Mouse (Mus musculus): ENCODE data around the gene Ms4a18. TPM values are rescaled to one million over a fixed set of nuclear protein-coding genes. Genes with fewer than 3 reads are reported as not detected.
A peak's percentile ranks its signal among the peaks of the same experiment; 100 is the strongest.
"Not testable (repeated sequence)": the region's sequence is repeated elsewhere in the genome, so short reads cannot be mapped to it uniquely, and the experiment has no call there.

Ms4a18 gene
- total RNA-seq (2022): not detected

DNA sequence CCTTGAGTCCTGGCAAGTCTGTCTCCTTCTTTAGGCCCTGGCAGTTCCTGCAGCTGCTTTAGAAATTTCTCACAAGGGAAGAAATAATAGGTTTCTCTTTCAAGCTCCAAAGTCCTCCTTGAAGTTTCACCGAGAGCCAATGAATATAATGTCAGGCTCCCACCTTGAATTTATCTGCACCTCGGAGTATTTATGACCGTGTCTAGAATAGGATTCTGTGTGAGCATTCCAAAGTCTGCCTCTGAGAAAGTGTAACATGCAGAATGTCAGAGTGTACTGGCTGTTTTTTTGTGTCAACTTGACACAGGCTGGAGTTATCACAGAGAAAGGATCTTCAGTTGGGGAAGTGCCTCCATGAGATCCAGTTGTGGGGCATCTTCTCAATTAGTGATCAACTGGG is at the start of gene Ms4a18:
TSS of gene Ms4a18 (minus strand) at position 141 of the 400 bp plus-strand sequence.
- DNase-seq (ENCODE audit: low spot score in 2 of 2): no peak

DNA sequence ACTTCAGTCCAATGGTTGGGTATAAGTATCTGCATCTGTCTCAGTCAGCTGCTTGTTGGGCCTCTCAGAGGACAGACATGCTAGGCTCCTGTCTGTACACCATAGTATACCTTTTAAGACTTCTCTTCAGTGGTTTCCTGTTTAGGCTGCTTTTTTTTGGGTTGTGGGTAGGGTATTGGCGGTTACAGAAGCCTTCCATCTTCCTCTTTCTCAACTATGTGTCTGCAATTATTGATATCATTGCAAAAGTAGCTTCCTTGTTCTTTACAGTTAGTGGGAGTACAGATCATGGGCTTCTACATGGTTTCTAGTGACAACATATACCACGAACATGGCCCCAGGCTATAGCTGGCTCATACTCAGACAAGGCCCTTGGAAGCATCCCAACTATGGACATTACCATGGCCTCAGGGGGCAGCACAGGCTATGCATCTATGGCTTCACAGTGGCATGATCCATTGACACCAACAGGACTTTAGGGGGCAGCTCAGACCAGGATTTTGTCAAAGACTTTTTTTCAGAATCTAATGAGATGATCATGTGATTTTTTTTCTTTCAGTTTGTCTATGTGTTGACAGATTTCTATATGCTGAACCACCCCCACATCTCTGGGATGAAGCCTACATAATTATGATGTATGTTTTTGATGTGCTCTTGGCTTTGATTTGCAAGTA is 47.5 kb upstream of the Ms4a18 start:
- no peak for DNase-seq (ENCODE audit: low spot score in 2 of 2)

DNA sequence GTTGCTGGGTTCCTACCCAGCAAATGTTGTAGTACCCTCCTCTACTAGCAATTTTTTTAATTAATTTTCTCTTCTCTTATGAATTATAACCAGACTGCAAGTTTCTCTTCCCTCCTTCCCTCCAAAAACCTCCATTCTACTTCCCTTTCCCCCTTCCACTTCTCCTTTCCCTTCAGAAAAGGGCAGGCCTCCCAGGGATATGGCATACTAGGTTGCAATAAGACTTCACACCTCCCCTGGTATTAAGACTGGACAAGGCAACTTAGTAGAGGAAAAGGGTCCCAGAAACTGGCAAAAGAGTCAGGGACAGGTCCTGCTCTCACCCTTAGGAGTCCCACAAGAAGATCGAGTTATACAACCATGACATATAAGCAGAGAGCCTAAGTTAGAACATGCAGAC is 43.1 kb upstream of the Ms4a18 start:
- no peak for DNase-seq (ENCODE audit: low spot score in 2 of 2)

DNA sequence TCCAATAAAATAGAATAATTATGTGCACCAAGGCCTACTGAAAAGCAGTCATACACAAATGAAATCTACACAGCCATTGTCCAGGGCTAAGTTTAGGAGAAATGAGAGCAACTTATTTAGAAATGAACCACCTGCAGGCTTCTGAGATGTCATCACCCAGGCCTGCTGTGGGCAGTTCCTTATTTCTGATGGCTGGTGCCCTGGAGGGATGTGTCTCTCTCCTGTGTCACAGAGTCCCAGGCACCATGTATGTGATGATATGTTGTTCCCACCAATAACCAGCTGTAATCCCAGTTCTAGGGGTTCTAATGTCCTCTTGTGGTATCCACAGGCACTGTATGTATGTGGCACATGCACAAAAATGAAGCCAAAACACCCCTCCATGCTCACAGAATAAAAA is 42.1 kb upstream of the Ms4a18 start:
- no peak for DNase-seq (ENCODE audit: low spot score in 2 of 2)

DNA sequence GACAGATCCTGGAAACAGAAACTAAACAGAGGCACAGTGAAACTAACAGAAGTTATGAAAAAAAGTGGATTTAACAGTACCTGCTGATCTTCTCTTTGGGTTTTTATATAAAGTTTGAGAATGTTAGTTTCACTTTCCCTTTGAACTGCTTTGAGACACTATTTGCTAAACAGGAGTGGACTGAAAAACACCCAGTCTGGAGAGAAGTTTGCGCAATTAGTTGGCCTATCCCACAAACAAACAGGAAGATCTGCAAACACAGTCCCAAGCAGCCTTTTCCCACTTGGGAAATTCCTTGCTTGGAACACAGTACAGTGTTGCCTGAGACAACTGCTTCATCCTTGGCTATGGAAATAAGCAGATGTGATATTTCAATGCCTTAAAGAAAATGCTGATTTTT is 37.9 kb upstream of the Ms4a18 start:
- not testable (repeated sequence) for DNase-seq (ENCODE audit: low spot score in 2 of 2)

DNA sequence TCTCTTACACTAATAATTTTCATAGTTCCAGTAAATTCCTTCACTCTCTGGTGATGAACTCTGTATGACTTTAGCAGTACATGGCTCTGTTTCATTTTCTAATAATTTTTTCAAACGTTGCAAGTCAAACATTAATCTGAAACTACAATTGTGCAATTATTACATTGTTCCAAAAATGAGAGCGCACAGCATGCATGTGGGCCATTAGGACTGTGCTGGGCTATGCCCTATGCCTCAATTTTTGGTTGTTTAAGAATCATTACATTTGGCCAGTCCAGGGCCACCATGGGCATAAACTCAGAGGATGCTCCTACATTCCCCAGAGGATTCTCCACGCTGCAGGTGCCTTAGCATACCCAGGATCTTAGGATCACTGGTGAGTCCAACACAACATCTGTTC is 35.4 kb upstream of the Ms4a18 start:
- DNase-seq (ENCODE audit: low spot score in 2 of 2): no peak

DNA sequence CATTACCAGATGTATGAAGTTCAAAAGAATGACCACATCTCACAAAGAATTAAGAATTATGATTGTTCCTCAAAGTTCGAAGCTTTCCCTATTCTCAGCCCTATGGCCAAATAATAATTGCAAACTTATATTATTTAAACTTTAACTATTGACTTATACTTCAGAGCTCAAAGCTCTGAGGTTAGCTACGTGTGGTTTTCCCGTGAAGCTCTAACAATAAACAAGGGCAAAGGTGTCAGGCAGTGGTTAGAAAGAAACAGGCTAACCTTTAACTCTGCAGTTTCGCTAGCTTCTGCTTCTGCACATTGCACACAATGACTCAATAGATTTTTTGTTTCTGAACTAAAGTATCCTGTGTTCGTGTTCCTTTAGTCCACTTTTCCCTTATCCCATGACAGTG is 35.0 kb upstream of the Ms4a18 start:
- DNase-seq (ENCODE audit: low spot score in 2 of 2): no peak

DNA sequence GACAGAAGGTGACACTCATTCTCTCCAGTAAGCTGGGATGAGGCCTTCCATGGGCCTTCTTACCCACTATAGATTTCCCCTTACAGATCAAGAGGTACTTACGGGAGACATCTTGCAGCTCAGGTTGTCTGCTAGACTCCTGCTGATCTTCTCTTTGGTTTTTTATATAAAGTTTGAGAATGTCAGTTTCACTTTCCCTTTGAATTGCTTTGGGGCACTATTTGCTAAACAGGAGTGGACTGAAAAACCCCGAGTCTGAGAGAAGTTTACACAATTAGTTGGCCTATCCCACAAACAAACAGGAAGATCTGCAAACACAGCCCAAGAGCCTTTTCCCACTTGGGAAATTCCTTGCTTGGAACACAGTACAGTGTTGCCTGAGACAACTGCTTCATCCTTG is 32.5 kb upstream of the Ms4a18 start:
- DNase-seq (ENCODE audit: low spot score in 2 of 2): no peak

DNA sequence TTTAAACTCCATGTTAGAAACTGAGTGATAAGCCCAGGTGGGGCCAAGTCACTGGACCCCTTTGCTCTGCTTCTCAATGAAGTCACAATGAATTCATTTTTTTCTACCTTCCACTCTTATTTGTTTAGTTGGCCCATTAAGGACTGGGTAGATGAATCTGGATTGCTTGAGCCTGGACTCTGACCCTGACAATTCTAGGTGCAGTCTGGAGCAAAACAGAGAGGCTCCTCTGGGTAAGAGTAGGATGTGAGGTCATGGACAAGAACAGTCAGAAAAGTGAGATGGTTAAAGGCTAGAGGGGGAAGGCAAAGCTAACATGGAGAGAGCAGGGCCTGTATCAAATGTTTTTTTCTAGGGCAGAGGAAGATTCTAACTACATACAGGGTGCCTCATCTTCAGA is 31.6 kb upstream of the Ms4a18 start:
- DNase-seq (ENCODE audit: low spot score in 2 of 2): no peak

DNA sequence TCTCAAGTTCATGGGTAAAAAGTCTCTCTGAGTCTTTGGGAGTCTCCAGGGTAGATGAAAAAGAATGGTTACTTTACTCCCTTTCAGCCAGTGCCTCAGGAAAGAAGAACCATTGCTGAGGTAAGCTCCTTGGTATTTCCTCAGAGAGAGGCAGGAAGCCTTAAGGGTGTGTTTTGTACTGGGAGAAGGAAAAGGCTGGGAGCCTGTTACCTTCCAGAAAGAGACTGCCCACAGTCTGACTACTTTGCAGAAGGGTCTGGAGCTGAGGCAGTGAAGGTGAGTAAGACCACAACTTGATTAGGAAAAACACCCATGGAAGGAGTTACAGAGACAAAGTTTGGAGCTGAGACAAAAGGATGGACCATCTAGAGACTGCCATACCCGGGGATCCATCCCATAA is 30.7 kb upstream of the Ms4a18 start:
- DNase-seq (ENCODE audit: low spot score in 2 of 2): no peak

DNA sequence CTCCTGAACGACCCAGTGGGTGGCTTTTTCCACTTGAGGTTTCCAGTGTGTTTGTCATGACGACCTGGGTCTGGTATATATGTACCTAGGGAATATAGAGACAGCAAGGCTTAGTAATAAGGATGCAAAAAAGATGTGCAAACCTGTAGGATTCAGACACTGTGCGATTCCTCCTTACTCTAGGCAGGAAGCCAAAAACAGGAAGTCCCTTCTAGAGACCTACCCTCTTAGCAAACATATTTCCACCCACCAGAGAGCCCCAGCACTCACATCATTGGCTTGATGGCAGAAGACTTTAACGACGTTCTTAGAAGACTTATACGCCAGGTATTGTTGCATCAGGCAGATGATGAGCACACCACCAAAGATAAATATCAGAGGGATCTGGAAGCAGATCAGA is 30.2 kb upstream of the Ms4a18 start:
- DNase-seq (ENCODE audit: low spot score in 2 of 2): no peak

DNA sequence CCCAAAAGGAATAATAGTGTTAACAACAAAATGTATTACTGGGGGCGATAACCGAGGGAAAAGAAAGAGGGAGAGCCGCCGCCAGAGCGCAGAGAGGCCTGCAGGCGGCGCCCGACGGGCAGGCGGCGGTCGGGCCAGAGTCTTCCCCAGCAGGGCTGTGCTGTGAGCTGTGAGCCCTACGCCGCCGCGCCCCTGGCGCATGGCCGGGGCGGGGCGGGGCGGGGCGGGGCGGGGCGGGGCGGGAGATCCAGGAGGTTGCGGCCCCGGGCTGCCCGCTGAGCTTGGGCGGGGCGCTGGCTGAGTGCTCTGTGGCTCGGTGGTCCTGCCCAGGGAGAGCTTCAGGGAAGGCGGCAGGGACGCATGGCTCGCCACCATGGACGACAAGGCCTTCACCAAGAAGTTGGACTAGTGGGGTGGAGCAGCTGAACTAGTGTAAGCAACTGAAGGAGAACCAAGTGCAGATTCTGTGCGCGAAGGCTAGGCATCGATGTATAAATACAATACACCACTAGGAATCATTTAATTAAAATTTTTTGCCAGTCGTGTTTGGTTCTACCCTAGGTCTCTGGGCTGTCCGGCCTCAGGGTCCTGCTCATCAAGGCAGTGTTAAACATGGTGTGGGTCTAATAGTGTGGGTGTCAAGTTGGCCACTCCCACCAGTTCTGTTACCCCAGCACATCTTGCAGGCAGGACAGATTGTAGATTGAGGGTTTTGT is 27.3 kb upstream of the Ms4a18 start:
- peak in 1 of 2 experiments; percentile 7 for DNase-seq (ENCODE audit: low spot score in 2 of 2)

DNA sequence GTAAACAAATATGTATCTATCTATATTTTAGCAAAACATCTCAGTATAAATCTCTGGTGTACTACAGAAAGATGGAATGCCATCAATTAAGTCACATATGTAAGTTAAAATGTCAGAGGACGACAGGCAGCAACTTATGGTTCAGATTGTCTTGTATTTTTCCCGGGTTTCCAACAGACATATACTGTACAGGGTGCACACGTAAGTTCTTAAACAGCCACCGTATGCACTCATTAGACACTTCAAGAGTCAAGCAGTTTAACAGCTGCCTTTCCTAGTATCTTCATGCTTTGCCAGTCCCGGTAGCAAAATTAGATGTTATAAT is 26.8 kb upstream of the Ms4a18 start:
- DNase-seq (ENCODE audit: low spot score in 2 of 2): no peak

DNA sequence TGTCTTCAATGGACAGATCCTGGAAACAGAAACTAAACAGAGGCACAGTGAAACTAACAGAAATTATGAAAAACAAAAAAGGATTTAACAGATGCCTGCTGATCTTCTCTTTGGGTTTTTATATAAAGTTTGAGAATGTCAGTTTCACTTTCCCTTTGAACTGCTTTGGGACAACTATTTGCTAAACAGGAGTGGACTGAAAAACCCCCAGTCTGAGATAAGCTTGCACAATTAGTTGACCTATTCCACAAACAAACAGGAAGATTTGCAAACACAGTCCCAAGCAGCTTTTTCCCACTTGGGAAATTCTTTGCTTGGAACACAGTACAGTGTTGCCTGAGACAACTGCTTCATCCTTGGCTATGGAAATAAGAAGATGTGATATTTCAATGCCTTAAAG is 19.7 kb upstream of the Ms4a18 start:
- no peak for DNase-seq (ENCODE audit: low spot score in 2 of 2)

DNA sequence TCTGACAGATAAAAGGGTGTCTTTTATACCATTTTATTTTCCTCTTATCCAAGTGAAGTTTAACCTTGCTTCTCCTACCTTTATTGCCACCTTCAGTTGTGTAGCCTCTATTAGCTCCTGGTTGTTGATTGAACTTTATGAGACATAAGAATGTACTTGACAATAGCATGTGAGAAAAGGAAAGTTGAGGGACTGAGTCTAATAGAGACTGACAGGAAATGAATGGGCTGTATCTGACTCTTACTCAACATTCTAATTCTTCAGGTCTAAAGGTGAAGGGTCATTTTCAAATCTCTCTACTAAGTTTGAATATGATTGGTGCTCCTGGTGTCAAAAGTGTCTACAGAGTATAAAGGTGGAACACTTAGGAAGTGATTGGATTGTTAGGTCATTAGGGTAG is 4.6 kb upstream of the Ms4a18 start:
- no peak for DNase-seq (ENCODE audit: low spot score in 2 of 2)

DNA sequence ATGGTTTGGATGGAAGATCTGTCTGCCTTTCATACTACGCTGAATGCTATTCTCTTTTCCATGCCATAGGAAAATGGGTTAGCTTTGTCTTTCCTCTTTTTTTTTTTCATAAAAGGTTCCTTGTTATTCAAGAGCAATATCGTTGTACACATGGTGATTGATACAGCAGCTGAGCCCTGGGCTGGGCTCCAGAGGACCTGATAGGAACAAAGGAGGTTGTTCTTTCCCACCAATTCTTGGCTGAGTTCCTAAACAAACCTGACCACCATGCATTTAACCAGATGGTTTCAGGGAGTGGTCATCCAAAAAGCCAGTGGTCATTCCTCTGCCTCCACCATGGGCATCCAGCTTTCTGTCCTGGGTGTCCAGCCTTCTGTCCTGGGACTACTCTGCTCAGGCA is 580 bp downstream of the Ms4a18 start:
- DNase-seq (ENCODE audit: low spot score in 2 of 2): no peak

DNA sequence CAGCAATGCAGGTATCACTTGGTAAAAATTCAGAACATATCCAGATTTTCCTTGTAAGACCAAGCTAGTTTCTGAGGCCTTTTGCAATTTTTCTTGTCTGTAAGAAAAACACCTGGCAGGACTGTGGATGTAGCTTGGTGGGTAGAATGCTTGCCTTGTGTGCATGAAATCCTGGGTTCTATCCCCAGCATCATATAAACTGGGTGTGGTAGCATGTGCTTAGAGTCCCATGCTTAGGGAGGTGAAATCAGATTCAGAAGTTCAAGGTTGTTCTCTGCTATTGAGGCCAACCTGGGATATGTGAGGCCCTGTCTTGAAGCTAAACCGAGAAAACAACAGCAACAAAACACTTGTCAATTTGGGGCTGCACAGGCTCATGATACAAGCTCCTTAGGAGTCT is 1.8 kb downstream of the Ms4a18 start:
- DNase-seq (ENCODE audit: low spot score in 2 of 2): no peak

DNA sequence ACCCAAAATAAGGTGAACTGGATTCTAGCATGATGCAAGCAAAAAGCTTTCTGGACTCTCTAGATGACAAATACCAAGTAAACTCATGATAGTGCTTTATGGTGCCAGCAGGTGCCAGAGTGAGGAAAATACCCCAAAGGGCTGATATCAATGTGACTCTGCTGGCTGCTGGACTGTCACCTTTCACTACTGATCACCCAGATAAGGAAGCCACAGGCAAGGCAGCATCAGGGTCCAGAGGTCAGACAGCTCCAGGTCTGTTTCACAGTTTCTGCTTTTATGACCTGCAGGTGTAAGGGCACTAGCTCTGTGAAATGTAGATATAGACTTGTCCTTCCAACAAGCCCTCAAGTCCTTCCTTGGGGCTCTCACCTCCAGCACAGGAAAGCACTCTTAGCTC is 2.4 kb downstream of the Ms4a18 start:
- no peak for DNase-seq (ENCODE audit: low spot score in 2 of 2)

DNA sequence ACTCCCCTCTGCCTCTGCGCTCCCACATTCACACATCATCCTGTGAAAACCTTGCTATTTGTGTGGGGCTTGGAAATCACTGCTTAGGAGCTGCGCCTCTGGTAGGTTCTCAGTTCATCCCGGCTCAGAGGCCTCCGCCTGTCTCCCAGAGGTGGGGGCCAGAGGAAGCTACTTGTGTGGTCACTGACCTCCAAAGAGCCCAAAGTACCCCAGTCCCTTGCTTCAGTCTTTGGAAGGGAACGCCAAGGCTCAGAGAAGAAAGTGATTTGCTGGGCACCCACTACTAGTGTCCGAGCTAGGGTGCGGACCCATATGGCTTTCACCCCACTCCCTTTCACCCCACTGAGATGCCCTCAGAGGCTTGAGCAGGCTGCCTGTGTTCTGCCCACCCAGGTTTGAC is 24.7 kb downstream of the Ms4a18 start, which contains the start of gene Ms4a15:
TSS of gene Ms4a15 (minus strand) at position 101 of the 400 bp plus-strand sequence.
- DNase-seq (ENCODE audit: low spot score in 2 of 2): no peak

DNA sequence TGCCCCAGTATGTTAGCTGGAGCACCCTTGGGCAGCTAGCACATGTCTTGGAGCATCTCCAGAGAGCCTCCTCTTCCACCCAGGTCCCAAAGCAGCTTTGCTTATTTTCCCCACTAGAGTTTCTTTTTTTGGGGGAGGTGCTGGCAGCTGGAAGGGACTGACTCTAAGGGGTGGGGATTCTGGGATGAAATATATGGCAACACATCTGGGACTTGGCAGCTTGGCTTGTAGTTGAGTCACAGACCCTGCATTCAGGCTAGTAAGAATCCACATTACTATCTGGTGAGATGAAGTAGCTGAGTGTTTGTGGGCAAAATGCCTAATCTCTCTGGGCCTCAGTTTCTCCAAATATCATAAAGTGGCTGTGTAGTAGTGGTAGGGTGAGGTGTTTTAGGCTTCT is 25.9 kb downstream of the Ms4a18 start:
- no peak for DNase-seq (ENCODE audit: low spot score in 2 of 2)

DNA sequence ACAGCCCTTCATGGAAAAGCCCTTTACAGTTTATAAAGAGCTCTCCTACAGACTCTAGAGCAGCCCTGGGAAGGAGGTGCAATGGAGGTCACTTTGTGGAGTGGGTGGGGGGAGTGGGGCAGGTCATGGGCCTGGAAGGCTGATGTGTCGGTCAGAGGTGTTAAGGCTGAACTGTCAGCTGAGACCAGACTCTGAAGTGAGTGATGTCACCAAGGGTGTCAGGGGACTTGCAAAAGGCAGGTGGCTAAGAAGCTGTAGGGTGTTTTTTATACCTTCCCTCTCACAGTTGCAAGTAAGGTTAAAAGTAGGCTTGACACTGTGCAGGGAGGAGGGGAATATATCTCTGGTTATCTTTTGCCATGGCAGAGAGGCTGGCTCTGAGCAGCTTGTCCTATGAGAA is 27.1 kb downstream of the Ms4a18 start:
- DNase-seq (ENCODE audit: low spot score in 2 of 2): no peak

DNA sequence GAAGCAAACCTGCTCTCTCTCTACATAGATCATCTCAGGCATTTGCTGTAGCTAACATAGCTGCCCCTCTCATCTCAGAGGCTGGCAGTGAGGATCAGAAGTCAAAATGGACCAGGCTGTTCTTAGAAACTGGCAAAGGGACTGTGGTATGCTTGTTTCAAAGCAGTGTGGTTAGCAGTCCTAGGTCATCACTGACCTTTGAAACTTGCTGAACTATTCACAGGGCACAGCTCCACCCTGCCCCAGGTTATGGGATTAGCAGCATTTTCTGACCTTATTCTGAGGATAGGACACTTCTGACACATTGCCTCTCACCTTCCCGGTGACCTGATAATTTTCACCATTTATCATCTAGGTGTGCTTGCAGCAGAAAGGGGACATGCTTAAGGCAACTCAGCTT is 29.3 kb downstream of the Ms4a18 start:
- no peak for DNase-seq (ENCODE audit: low spot score in 2 of 2)

DNA sequence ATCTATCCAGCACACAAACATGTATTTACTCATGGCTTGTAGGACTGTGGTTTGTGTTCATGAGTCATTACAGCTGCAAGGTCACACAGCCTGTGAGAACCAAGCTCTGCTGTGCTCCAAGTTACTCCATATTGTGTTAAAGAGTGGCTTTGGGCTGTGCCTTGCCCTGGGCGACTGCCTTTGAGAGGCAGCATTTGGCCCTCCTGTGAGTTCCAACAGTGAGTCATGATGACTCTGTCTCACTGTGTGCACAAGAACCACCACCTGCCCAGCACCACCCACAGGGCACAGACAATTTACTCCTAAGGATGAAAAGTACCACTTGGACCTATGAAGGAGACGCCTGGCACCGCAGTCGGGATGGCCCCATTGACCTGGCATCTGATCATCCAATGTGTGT is 31.9 kb downstream of the Ms4a18 start:
- DNase-seq (ENCODE audit: low spot score in 2 of 2): no peak

DNA sequence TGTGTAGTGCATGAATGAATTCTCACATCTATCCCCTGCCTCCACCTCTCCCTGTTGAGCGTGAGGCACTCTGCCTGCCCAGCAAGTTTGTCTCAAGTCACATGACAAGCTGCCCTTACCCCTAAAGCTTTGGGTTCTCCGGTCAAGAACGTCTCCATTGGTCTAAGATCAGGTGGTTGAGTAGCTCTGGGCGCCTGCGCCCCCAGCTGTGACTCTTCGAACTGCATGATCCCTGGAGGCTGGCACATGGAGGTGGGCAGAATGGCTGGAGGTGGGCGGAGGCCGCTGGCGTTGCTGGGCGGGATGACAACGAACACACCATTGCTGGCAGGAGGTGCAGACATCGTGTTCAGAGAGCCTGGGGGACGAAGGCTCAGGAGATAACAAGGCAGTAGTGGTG is 33.3 kb downstream of the Ms4a18 start:
- no peak for DNase-seq (ENCODE audit: low spot score in 2 of 2)
